Mouse (Mus musculus) hindbrain, embryonic 14.5 days (tissue): ENCODE measurements around the gene Shox2. TPM values are rescaled to one million over a fixed set of nuclear protein-coding genes. Genes with fewer than 3 reads are reported as not detected.

Experiments used
- ATAC-seq: fragments of 200-750 bp; cut with Nextera tagmentation; 2 replicates; pipeline ENCODE4 v1.8.0; 2017; ENCODE audit warnings: moderate number of reproducible peaks, mild to moderate bottlenecking, moderate TSS enrichment, moderate library complexity; ENCODE audit not compliant: low FRiP score
- DNase-seq: peaks from one replicate; pipeline ENCODE4 v3.0.0-alpha.2; 2015; ENCODE audit warnings: low spot score
- H3K27ac ChIP-seq: fragments of 300-500 bp; sonication (generic); 2 replicates; pipeline ENCODE4 v1.5.1; 2014; ENCODE audit warnings: mild to moderate bottlenecking, moderate library complexity
- H3K27me3 ChIP-seq: fragments of 300-500 bp; sonication (generic); 2 replicates; pipeline ENCODE4 v1.6.1; 2014; ENCODE audit warnings: mild to moderate bottlenecking, low read length, mixed read lengths; ENCODE audit not compliant: control insufficient read depth, insufficient read depth
- H3K36me3 ChIP-seq: fragments of 300-500 bp; sonication (generic); replicated peaks from 2 replicates; pipeline ENCODE4 v1.6.1; 2014; ENCODE audit not compliant: control insufficient read depth, insufficient read depth
- H3K4me1 ChIP-seq: fragments of 300-500 bp; sonication (generic); replicated peaks from 2 replicates; pipeline ENCODE4 v1.6.1; 2014; ENCODE audit warnings: antibody characterized with exemption, low read length, mixed read lengths; ENCODE audit not compliant: control insufficient read depth, insufficient read depth
- H3K4me2 ChIP-seq: fragments of 300-500 bp; sonication (generic); replicated peaks from 2 replicates; pipeline ENCODE4 v1.6.1; 2014; ENCODE audit warnings: mild to moderate bottlenecking, moderate library complexity
- H3K4me3 ChIP-seq: fragments of 300-500 bp; sonication (generic); replicated peaks from 2 replicates; pipeline ENCODE4 v1.5.1; 2014; ENCODE audit warnings: mild to moderate bottlenecking, low read length
- H3K9ac ChIP-seq: fragments of 300-500 bp; sonication (generic); 2 replicates; pipeline ENCODE4 v1.6.1; 2014
- H3K9me3 ChIP-seq: fragments of 300-500 bp; sonication (generic); 2 replicates; pipeline ENCODE4 v1.6.1; 2016; ENCODE audit warnings: low read length; ENCODE audit not compliant: control insufficient read depth
- WGBS: fragments of 180-500 bp; shearing (Covaris S2); extraction: QIAGEN DNeasy Blood & Tissue Kit; methylation state at CpG from one replicate; pipeline ENCODE4 v1.1.7; 2014; 5-methylcytosine and 5-hydroxymethylcytosine counted together
- polyA plus RNA-seq: library from polyadenylated mRNA; unstranded; fragments of >200 nt; fragmentation: Nextera tagmentation; extraction: Ambion mirVana; gene quantifications from 2 replicates; pipeline ENCODE4 v1.2.1, GENCODE M21; 2014

The Shox2 gene
- polyA plus RNA-seq, 1 experiment from 2014 or later, result 26.3 TPM

- H3K27ac ChIP-seq, result peak overlapping the region; percentile 58
- H3K4me1 ChIP-seq, result peaks cover 6% of the 10 kb centered on the region; the same call in 1 of the 2 replicates
- no peak for ATAC-seq
- H3K4me3 ChIP-seq, result peak overlapping the region; percentile 39
- H3K9me3 ChIP-seq, result no peaks in the 10 kb centered on the region
- H3K9ac ChIP-seq, result peak overlapping the region; percentile 55
- peaks cover 85% of the 10 kb centered on the region for H3K27me3 ChIP-seq
- peak overlapping the region; percentile 39 for H3K4me2 ChIP-seq
- under 1% methylated on average over 9 of the region's 9 CpGs for WGBS
- no peak for DNase-seq
- H3K36me3 ChIP-seq, result no peaks in the 10 kb centered on the region
These were observed 2.1 kb downstream of the Shox2 start for GRCm38 (mm10) chr3:66979491-66979890.

- H3K4me1 ChIP-seq, result peaks cover 8% of the 10 kb centered on the region; the same call in 1 of the 2 replicates
- peaks cover 85% of the 10 kb centered on the region for H3K27me3 ChIP-seq
- peak overlapping the region; percentile 39 for H3K4me2 ChIP-seq
- under 1% methylated on average over 45 of the region's 45 CpGs for WGBS
- H3K27ac ChIP-seq, result peak overlapping the region; percentile 58
- H3K9me3 ChIP-seq, result no peaks in the 10 kb centered on the region
- ATAC-seq, result no peak
- H3K36me3 ChIP-seq, result no peaks in the 10 kb centered on the region
- H3K4me3 ChIP-seq, result peak overlapping the region; percentile 39
- H3K9ac ChIP-seq, result peak overlapping the region; percentile 55
- DNase-seq, result no peak
These were observed 2.9 kb downstream of the Shox2 start for GRCm38 (mm10) chr3:66978457-66979381.

- peak overlapping the region; percentile 39 for H3K4me3 ChIP-seq
- peak overlapping the region; percentile 55; the same call in 1 of the 2 replicates for H3K9ac ChIP-seq
- H3K4me2 ChIP-seq, result peak overlapping the region; percentile 39
- H3K9me3 ChIP-seq, result no peaks in the 10 kb centered on the region
- DNase-seq, result no peak
- peak overlapping the region; percentile 58 for H3K27ac ChIP-seq
- WGBS, result under 1% methylated on average over 25 of the region's 25 CpGs
- no peaks in the 10 kb centered on the region for H3K36me3 ChIP-seq
- H3K27me3 ChIP-seq, result peaks cover 84% of the 10 kb centered on the region
- peaks cover 14% of the 10 kb centered on the region; the same call in 1 of the 2 replicates for H3K4me1 ChIP-seq
- ATAC-seq, result no peak
These were observed 3.6 kb downstream of the Shox2 start for GRCm38 (mm10) chr3:66977811-66978456.

- no peak for ATAC-seq
- peaks cover 86% of the 10 kb centered on the region for H3K27me3 ChIP-seq
- peak overlapping the region; percentile 39 for H3K4me3 ChIP-seq
These were observed 4.5 kb downstream of the Shox2 start for GRCm38 (mm10) chr3:66976889-66977615.

GRCm38 (mm10) chr3:66974501-66974900 is 7.1 kb downstream of the Shox2 start:
- no peak overlapping the region for H3K4me3 ChIP-seq
- no peaks in the 10 kb centered on the region for H3K36me3 ChIP-seq
- peaks cover 93% of the 10 kb centered on the region for H3K27me3 ChIP-seq
- 10% methylated on average over 3 of the region's 3 CpGs for WGBS
- peak overlapping the region; percentile 31; the same call in 1 of the 2 replicates for H3K9ac ChIP-seq
- DNase-seq (no peak), ATAC-seq (no peak)
- no peak overlapping the region for H3K27ac ChIP-seq
- H3K4me2 ChIP-seq, result peak overlapping the region; percentile 75
- H3K9me3 ChIP-seq, result no peaks in the 10 kb centered on the region
- peaks cover 12% of the 10 kb centered on the region; the same call in 1 of the 2 replicates for H3K4me1 ChIP-seq

More at GRCm38 (mm10) chr3:66976889-66977615, 4.5 kb downstream of the Shox2 start:
- WGBS, result 4% methylated on average over 13 of the region's 13 CpGs
- H3K4me2 ChIP-seq, result peak overlapping the region; percentile 39
- DNase-seq, result no peak
- peaks cover 14% of the 10 kb centered on the region; the same call in 1 of the 2 replicates for H3K4me1 ChIP-seq
- peak overlapping the region; percentile 58 for H3K27ac ChIP-seq
- H3K36me3 ChIP-seq, result no peaks in the 10 kb centered on the region
- H3K9ac ChIP-seq, result peak overlapping the region; percentile 55
- H3K9me3 ChIP-seq, result no peaks in the 10 kb centered on the region

DNA sequence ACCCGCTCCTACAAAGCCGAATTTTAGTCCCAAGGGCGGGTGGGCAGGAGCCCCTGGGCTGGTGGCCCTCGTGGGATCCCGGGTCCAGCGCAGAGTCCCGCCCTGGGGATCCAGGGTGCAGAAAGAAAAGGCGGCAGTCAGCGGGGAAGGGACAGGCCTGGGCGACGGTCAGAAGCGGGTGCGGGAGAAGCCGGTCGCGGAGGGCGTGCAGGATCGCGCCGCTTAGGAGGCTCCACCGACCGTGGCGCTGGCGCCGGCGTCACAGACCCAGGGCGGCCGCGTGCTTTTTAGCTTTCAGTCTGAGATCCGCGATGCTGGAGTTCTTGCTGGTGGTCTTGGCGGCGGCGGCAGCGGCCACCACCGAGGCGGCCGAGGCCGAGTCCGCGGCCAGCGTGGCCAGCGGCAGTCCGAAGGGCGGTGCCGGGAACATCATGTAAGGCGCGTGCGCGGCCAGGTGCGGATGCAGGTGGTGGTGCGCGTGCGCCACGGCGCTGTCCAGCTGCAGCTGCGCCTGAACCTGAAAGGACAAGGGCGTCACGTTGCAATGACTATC is 8.1 kb downstream of the Shox2 start:
- peak overlapping the region; percentile 56 for H3K9ac ChIP-seq
- no peaks in the 10 kb centered on the region for H3K36me3 ChIP-seq
- peak; percentile 71 for ATAC-seq
- H3K4me2 ChIP-seq, result peak overlapping the region; percentile 75
- H3K27ac ChIP-seq, result peak overlapping the region; percentile 27
- H3K27me3 ChIP-seq, result peaks cover 90% of the 10 kb centered on the region
- no peak for DNase-seq
- H3K4me3 ChIP-seq, result peak overlapping the region; percentile 46
- under 1% methylated on average over 59 of the region's 59 CpGs for WGBS
- H3K4me1 ChIP-seq, result peaks cover 12% of the 10 kb centered on the region; the same call in 1 of the 2 replicates
- H3K9me3 ChIP-seq, result no peaks in the 10 kb centered on the region

- no peak for DNase-seq
- Histone ChIP-seq H3K4me1 (peaks cover 12% of the 10 kb centered on the region; the same call in 1 of the 2 replicates), H3K9me3 (no peaks in the 10 kb centered on the region), H3K4me2 (peak overlapping the region; percentile 75), H3K36me3 (no peaks in the 10 kb centered on the region), H3K4me3 (no peak overlapping the region), H3K27ac (no peak overlapping the region), H3K9ac (no peak overlapping the region), H3K27me3 (peaks cover 95% of the 10 kb centered on the region)
- ATAC-seq, result no peak
- 5% methylated on average over 16 of the region's 16 CpGs for WGBS
These were observed 9.2 kb downstream of the Shox2 start for GRCm38 (mm10) chr3:66972191-66972950.

GRCm38 (mm10) chr3:66970661-66971331 is 10.8 kb downstream of the Shox2 start:
- H3K27me3 ChIP-seq, result peaks cover 90% of the 10 kb centered on the region
- no peaks in the 10 kb centered on the region for H3K36me3 ChIP-seq
- ATAC-seq (peak; percentile 41), DNase-seq (no peak)
- H3K4me1 ChIP-seq, result peaks cover 12% of the 10 kb centered on the region; the same call in 1 of the 2 replicates
- no peaks in the 10 kb centered on the region for H3K9me3 ChIP-seq
- no peak overlapping the region for H3K27ac ChIP-seq
- H3K4me3 ChIP-seq, result no peak overlapping the region; the same call in 1 of the 2 replicates
- no peak overlapping the region for H3K9ac ChIP-seq
- H3K4me2 ChIP-seq, result peak overlapping the region; percentile 37
- WGBS, result under 1% methylated on average over 29 of the region's 29 CpGs
